Mouse (Mus musculus) C2C12 (cell line): ENCODE data around the gene Paqr7. TPM values are rescaled to one million over a fixed set of nuclear protein-coding genes. Genes with fewer than 3 reads are reported as not detected.

ENCODE experiments used
- H3K27me3 ChIP-seq: one replicate; pipeline ENCODE4 v1.6.1; 2011; ENCODE audit not compliant: control insufficient read depth, insufficient read depth, insufficient read length
- H3K36me3 ChIP-seq: one replicate; pipeline ENCODE4 v1.6.1; 2011; ENCODE audit not compliant: control insufficient read depth, insufficient read depth
- H3K4me3 ChIP-seq: one replicate; pipeline ENCODE4 v1.5.1; 2011; ENCODE audit warnings: mild to moderate bottlenecking, control low read depth; ENCODE audit not compliant: poor library complexity, insufficient read depth, severe bottlenecking
- H3K79me2 ChIP-seq: one replicate; pipeline ENCODE4 v1.6.1; 2011; ENCODE audit not compliant: control insufficient read depth, insufficient read depth
- H3K79me3 ChIP-seq: one replicate; pipeline ENCODE4 v1.6.1; 2011; ENCODE audit warnings: low read depth, control low read depth
- H3ac ChIP-seq: one replicate; pipeline ENCODE3; 2011; ENCODE audit warnings: low read depth; ENCODE audit not compliant: control insufficient read depth, insufficient read length
- CEBPB ChIP-seq: IDR thresholded peaks from one replicate; pipeline ENCODE4 v1.6.1; 2011; ENCODE audit warnings: low read depth, mild to moderate bottlenecking, control low read depth, moderate library complexity
- CTCF ChIP-seq: IDR thresholded peaks from one replicate; pipeline ENCODE4 v1.5.1; 2011; ENCODE audit not compliant: control insufficient read depth, insufficient read depth, insufficient read length
- FOSL1 ChIP-seq: IDR thresholded peaks from one replicate; pipeline ENCODE4 v1.8.0; 2011; ENCODE audit warnings: mild to moderate bottlenecking, low read length; ENCODE audit not compliant: poor library complexity, insufficient read depth, severe bottlenecking
- MAX ChIP-seq: IDR thresholded peaks from one replicate; pipeline ENCODE4 v1.6.1; 2011; ENCODE audit warnings: mild to moderate bottlenecking, control low read depth
- MYOD1 ChIP-seq: IDR thresholded peaks from one replicate; pipeline ENCODE4 v1.6.1; 2011; ENCODE audit warnings: low read depth; ENCODE audit not compliant: control insufficient read depth, insufficient read length
- MYOG ChIP-seq: IDR thresholded peaks from one replicate; pipeline ENCODE4 v1.6.1; 2011; ENCODE audit not compliant: control insufficient read depth, insufficient read length; ENCODE audit errors: extremely low read depth
- USF1 ChIP-seq: IDR thresholded peaks from one replicate; pipeline ENCODE4 v1.6.1; 2011; ENCODE audit warnings: low read depth, mild to moderate bottlenecking, control low read depth, moderate library complexity
- polyA plus RNA-seq: library from polyadenylated mRNA; unstranded; fragments of >200 nt; fragmentation: generic; extraction: Trizol; gene quantifications from one replicate; pipeline ENCODE4 v1.2.1, GENCODE M21; 2012; ENCODE audit warnings: missing spikeins

Gene Paqr7
- polyA plus RNA-seq, 1 experiment = 5.1 TPM

- Histone ChIP-seq H3K36me3 (no peaks in the 10 kb centered on the region), H3ac (no peak overlapping the region), H3K79me2 (no peaks in the 10 kb centered on the region), H3K27me3 (no peaks in the 10 kb centered on the region), H3K4me3 (no peak overlapping the region), H3K79me3 (no peaks in the 10 kb centered on the region)
- TF ChIP-seq USF1 (no peak), MYOG (no peak), CEBPB (no peak), CTCF (no peak), MAX (no peak), FOSL1 (no peak), MYOD1 (no peak)
These were observed 13.3 kb upstream of the Paqr7 start for GRCm38 (mm10) chr4:134483078-134483688.

GRCm38 (mm10) chr4:134483696-134484095, 12.8 kb upstream of the Paqr7 start:
- no peaks in the 10 kb centered on the region for H3K27me3 ChIP-seq
- no peaks in the 10 kb centered on the region for H3K79me3 ChIP-seq
- H3K36me3 ChIP-seq = no peaks in the 10 kb centered on the region
- no peaks in the 10 kb centered on the region for H3K79me2 ChIP-seq
- no peak overlapping the region for H3K4me3 ChIP-seq
- H3ac ChIP-seq = no peak overlapping the region
- no peak for TF ChIP-seq CTCF
- no peak for TF ChIP-seq MYOG
- TF ChIP-seq FOSL1 = no peak
- no peak for TF ChIP-seq USF1
- no peak for TF ChIP-seq CEBPB
- no peak for TF ChIP-seq MYOD1
- no peak for TF ChIP-seq MAX

DNA sequence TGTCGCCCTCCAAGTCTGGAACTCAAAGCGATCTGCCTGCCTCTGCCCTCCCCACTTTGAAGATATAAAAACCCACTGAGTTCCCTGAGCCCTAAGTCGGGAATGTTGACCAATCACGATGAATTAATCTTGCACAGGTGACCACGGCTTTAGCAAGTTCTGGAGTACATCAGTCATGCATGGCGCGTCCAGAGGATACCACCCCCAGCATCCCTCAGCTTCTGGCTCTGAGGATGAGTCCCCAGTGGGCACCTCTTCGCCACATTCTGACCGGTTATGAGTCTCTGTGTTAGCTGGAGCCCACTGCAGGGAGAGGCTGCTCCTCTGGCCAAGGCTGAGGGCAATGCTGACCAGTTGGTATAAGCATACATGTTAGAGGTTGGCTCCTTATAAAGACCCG, 12.3 kb upstream of the Paqr7 start:
- Histone ChIP-seq H3K27me3 (no peaks in the 10 kb centered on the region), H3K4me3 (no peak overlapping the region), H3K79me3 (no peaks in the 10 kb centered on the region), H3K36me3 (no peaks in the 10 kb centered on the region), H3ac (no peak overlapping the region), H3K79me2 (no peaks in the 10 kb centered on the region)
- TF ChIP-seq MYOD1 = no peak
- TF ChIP-seq CEBPB = no peak
- no peak for TF ChIP-seq FOSL1
- no peak for TF ChIP-seq MYOG

GRCm38 (mm10) chr4:134485151-134485900, 11.2 kb upstream of the Paqr7 start:
- H3K4me3 ChIP-seq = no peak overlapping the region
- no peaks in the 10 kb centered on the region for H3K79me2 ChIP-seq
- no peak for TF ChIP-seq MYOG
- no peak for TF ChIP-seq CEBPB
- TF ChIP-seq MYOD1 = no peak
- no peak for TF ChIP-seq USF1
- TF ChIP-seq FOSL1 = no peak
- no peak for TF ChIP-seq MAX
- no peak for TF ChIP-seq CTCF
- no peaks in the 10 kb centered on the region for H3K27me3 ChIP-seq
- no peaks in the 10 kb centered on the region for H3K36me3 ChIP-seq
- no peaks in the 10 kb centered on the region for H3K79me3 ChIP-seq
- H3ac ChIP-seq = no peak overlapping the region

DNA sequence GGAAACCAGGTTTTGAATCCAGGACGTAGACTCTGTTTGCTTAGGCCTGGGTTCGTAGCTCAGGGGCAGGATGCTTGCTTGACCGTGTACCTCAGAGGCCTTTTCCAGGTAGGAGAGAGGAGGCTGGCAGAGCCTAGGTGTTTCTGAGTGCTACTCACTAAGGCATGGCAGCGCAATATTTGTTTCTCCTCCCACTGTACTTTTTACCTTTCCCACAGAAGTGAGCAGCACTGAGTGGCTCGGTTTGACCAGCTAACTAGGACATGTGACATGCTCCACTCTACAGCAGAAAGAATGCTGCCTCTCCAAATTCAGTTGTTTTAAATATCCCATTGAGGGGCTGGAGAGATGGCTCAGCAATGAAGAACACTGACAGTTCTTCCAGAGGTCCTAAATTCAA, 8.3 kb upstream of the Paqr7 start:
- TF ChIP-seq USF1 = no peak
- no peak for TF ChIP-seq MAX
- no peak for TF ChIP-seq CEBPB
- TF ChIP-seq FOSL1 = no peak
- TF ChIP-seq MYOG = no peak
- TF ChIP-seq CTCF = no peak
- TF ChIP-seq MYOD1 = no peak
- Histone ChIP-seq H3K79me3 (no peaks in the 10 kb centered on the region), H3K79me2 (no peaks in the 10 kb centered on the region), H3K36me3 (no peaks in the 10 kb centered on the region), H3K27me3 (no peaks in the 10 kb centered on the region), H3K4me3 (no peak overlapping the region), H3ac (no peak overlapping the region)

GRCm38 (mm10) chr4:134489986-134490665, 6.4 kb upstream of the Paqr7 start:
- H3ac ChIP-seq = no peak overlapping the region
- TF ChIP-seq USF1 (no peak), CTCF (no peak), FOSL1 (no peak), MYOD1 (no peak), CEBPB (no peak), MYOG (no peak), MAX (no peak)
- no peaks in the 10 kb centered on the region for H3K36me3 ChIP-seq
- H3K27me3 ChIP-seq = no peaks in the 10 kb centered on the region
- H3K79me3 ChIP-seq = no peaks in the 10 kb centered on the region
- H3K4me3 ChIP-seq = no peak overlapping the region
- H3K79me2 ChIP-seq = no peaks in the 10 kb centered on the region
